Mouse (Mus musculus) gastrocnemius, adult 8-10 months (tissue): ENCODE data around the gene Plxna1. TPM values are rescaled to one million over a fixed set of nuclear protein-coding genes. Genes with fewer than 3 reads are reported as not detected.

ENCODE experiments used
- DNase-seq, 2 experiments: peaks; one replicate each; pipeline ENCODE4 v3.0.0; 2022; ENCODE audit warnings: low spot score in 2 of 2
- total RNA-seq, 4 experiments: library from RNA; stranded (reverse); gene quantifications; 2 replicates each; pipeline ENCODE4 v1.2.4; 2022

The Plxna1 gene
- total RNA-seq, 4 experiments from 2014 or later: 7.6 to 17.9 (median 10.6) TPM

DNA sequence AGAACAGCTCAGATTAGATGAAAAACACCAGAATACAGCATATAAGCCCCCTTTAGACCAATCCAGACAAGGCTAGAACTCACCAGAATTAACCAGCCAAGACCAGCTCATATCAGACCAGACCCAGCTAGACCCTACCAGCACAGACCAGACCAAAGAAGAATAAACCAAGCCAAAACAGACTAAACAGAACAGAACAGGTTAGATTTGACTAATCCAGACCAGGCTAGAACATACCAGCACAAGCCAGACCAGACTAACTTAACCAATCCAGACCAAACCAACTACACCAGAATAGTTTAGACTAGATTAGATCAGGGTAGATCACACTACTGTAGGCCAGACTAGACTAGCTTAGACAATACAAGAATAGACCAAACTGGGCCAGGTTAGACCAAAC, 77.3 kb downstream of the Plxna1 start:
- no peak for DNase-seq

DNA sequence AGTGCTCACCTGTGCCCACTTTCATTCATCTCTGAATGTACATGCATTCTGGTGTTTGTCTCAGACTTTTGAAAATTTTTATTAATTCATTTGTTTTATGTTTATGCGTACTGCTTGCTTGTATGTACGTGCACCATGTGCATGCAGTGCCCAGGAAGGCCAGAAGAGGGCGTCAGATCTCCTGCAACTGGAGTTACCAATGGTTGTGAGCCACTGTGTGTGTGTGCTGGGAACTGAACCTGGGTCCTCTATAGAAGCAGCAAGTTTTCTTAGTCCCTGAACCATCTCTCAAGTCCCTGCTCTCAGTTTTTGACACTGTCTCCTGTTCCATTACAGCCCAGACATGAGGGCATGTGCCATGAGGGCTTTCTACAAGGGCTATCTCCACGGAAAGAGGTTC, 79.3 kb downstream of the Plxna1 start:
- no peak for DNase-seq

GRCm38 (mm10) chr6:89282626-89283025, 79.8 kb downstream of the Plxna1 start:
- DNase-seq: no peak

- no peak for DNase-seq
Measured at GRCm38 (mm10) chr6:89281492-89282332, 80.7 kb downstream of the Plxna1 start.

- peak in 1 of 2 experiments; percentile 22 for DNase-seq
Measured at GRCm38 (mm10) chr6:89280555-89280954, 81.9 kb downstream of the Plxna1 start.

GRCm38 (mm10) chr6:89271731-89272475, 90.5 kb downstream of the Plxna1 start:
- no peak for DNase-seq

- DNase-seq: no peak
Measured at GRCm38 (mm10) chr6:89267181-89267580, 95.2 kb downstream of the Plxna1 start.

Other genes starting within 250 kb of the Plxna1 start
- gene Chchd6, start 233.0 kb upstream of the Plxna1 start, total RNA-seq: 1 to 10 TPM; 2.8 to 4.3 (median 3.4) TPM